ENCODE assay signal across 12 mouse cellular contexts in genomic region chr9:108072481-108072924, GRCm38 (mm10). TPM values are rescaled to one million over a fixed set of nuclear protein-coding genes. Genes with fewer than 3 reads are reported as not detected.
A peak's percentile ranks its signal among the peaks of the same experiment; 100 is the strongest.
DNase-seq lines count a peak whose midpoint lies in the region; ATAC-seq and TF ChIP-seq lines count a peak whose summit lies in the region.
"Had no signal": no experiment of that assay in that cellular context is flagged by ENCODE, and none has a peak within 500 bp of the region (broad histone marks: within the 10 kb centered on the region; RNA-seq: fewer than 3 reads in every experiment).

No protein-coding gene starts in this region.

- H3K36me3 ChIP-seq in heart, embryonic 15.5 days: peaks cover 26% of the 10 kb centered on the region; the same call in 1 of the 2 replicates
- peaks cover 32% of the 10 kb centered on the region for H3K36me3 ChIP-seq in midbrain, embryonic 10.5 days
- H3K36me3 ChIP-seq in midbrain, embryonic 11.5 days (ENCODE audit: control insufficient read depth, insufficient read depth, low read length): no peaks in the 10 kb centered on the region; the same call in 1 of the 2 replicates
- H3K36me3 ChIP-seq in stomach, embryonic 15.5 days: peaks cover 13% of the 10 kb centered on the region; the same call in 1 of the 2 replicates
- H3K36me3 ChIP-seq in thymus, adult 2 months (ENCODE audit: control insufficient read depth, insufficient read depth, low read length): peaks cover 6% of the 10 kb centered on the region; the same call in 1 of the 2 replicates

- peak; percentile 71 for ATAC-seq in heart, embryonic 15.5 days (replicated peaks; ENCODE audit: insufficient number of reproducible peaks, insufficient read depth, low FRiP score, low read depth)
- ATAC-seq in midbrain, embryonic 11.5 days (ENCODE audit: low FRiP score): no peak
- ATAC-seq in stomach, embryonic 15.5 days (ENCODE audit: insufficient read depth, low FRiP score, low read depth): no peak
- ATAC-seq: hindbrain, postnatal 0 days had no signal

- H3K27me3 ChIP-seq in heart, embryonic 15.5 days: no peaks in the 10 kb centered on the region
- H3K27me3 ChIP-seq in midbrain, embryonic 10.5 days (ENCODE audit: low read depth, poor library complexity, severe bottlenecking): no peaks in the 10 kb centered on the region
- no peaks in the 10 kb centered on the region for H3K27me3 ChIP-seq in midbrain, embryonic 11.5 days (ENCODE audit: control insufficient read depth, insufficient read depth, low read length)
- H3K27me3 ChIP-seq in stomach, embryonic 15.5 days (replicated peaks): no peaks in the 10 kb centered on the region
- no peaks in the 10 kb centered on the region for H3K27me3 ChIP-seq in thymus, adult 2 months (ENCODE audit: control insufficient read depth, insufficient read depth, low read length)

- TF ChIP-seq POLR2A in thymus, adult 2 months (IDR thresholded peaks at IDR 0.05; ENCODE audit: control insufficient read depth, extremely low read depth, insufficient read depth, low read length, poor library complexity): no peak

- H3K9ac ChIP-seq in heart, embryonic 15.5 days: no peak overlapping the region
- H3K9ac ChIP-seq in midbrain, embryonic 11.5 days (ENCODE audit: low read length): no peak overlapping the region
- no peak overlapping the region for H3K9ac ChIP-seq in stomach, embryonic 15.5 days

- TF ChIP-seq CTCF in thymus, adult 2 months (IDR thresholded peaks at IDR 0.05; ENCODE audit: borderline replicate concordance, control insufficient read depth, extremely low read depth, insufficient read depth, low read length, poor library complexity): no peak

- DNase-seq in cerebellum, adult 11-12 months: peak; percentile 77
- no peak for DNase-seq in cerebellum, postnatal 4 days (ENCODE audit: low spot score in 2 of 2)
- no peak for DNase-seq in heart, adult 8-10 months (ENCODE audit: low spot score)
- no peak for DNase-seq in midbrain, embryonic 10.5 days (ENCODE audit: low spot score)
- no peak for DNase-seq in midbrain, embryonic 11.5 days (ENCODE audit: low spot score, missing footprints)
- no peak for DNase-seq in thymus, adult 2 months
- DNase-seq: adrenal gland, postnatal 25 days had no signal

- peak overlapping the region; percentile 90 for H3K27ac ChIP-seq in heart, embryonic 15.5 days
- H3K27ac ChIP-seq in midbrain, embryonic 10.5 days (replicated peaks): peak overlapping the region; percentile 59
- H3K27ac ChIP-seq in midbrain, embryonic 11.5 days (ENCODE audit: low read depth, low read length): no peak overlapping the region
- H3K27ac ChIP-seq in stomach, embryonic 15.5 days: peak overlapping the region; percentile 49; the same call in 1 of the 2 replicates
- no peak overlapping the region for H3K27ac ChIP-seq in thymus, adult 2 months (ENCODE audit: control insufficient read depth, insufficient read depth, low read length)
- H3K27ac ChIP-seq: hindbrain, postnatal 0 days; kidney, postnatal 0 days had no signal

- no peak overlapping the region for H3K4me3 ChIP-seq in heart, embryonic 15.5 days
- no peak overlapping the region for H3K4me3 ChIP-seq in midbrain, embryonic 10.5 days
- no peak overlapping the region for H3K4me3 ChIP-seq in midbrain, embryonic 11.5 days (ENCODE audit: low read depth, low read length)
- no peak overlapping the region for H3K4me3 ChIP-seq in stomach, embryonic 15.5 days (replicated peaks)
- H3K4me3 ChIP-seq in thymus, adult 2 months (ENCODE audit: control insufficient read depth, insufficient read depth, low read length): no peak overlapping the region

- 37% methylated on average over 9 of the region's 9 CpGs for WGBS in heart, embryonic 15.5 days
- 61% methylated on average over 9 of the region's 9 CpGs for WGBS in midbrain, embryonic 10.5 days
- WGBS in midbrain, embryonic 11.5 days: 54% methylated on average over 9 of the region's 9 CpGs
- WGBS in stomach, embryonic 15.5 days: 55% methylated on average over 9 of the region's 9 CpGs
- 94% methylated on average over 9 of the region's 9 CpGs for WGBS in thymus, adult 2 months

- H3K4me2 ChIP-seq in heart, embryonic 15.5 days: no peak overlapping the region
- no peak overlapping the region for H3K4me2 ChIP-seq in midbrain, embryonic 11.5 days
- H3K4me2 ChIP-seq in stomach, embryonic 15.5 days: no peak overlapping the region

- H3K4me1 ChIP-seq in heart, embryonic 15.5 days (replicated peaks): peaks cover 29% of the 10 kb centered on the region
- H3K4me1 ChIP-seq in midbrain, embryonic 10.5 days: peaks cover 21% of the 10 kb centered on the region
- no peaks in the 10 kb centered on the region for H3K4me1 ChIP-seq in midbrain, embryonic 11.5 days (ENCODE audit: control insufficient read depth, insufficient read depth, low read length)
- H3K4me1 ChIP-seq in stomach, embryonic 15.5 days: no peaks in the 10 kb centered on the region; the same call in 1 of the 2 replicates
- no peaks in the 10 kb centered on the region for H3K4me1 ChIP-seq in thymus, adult 2 months (replicated peaks; ENCODE audit: control insufficient read depth, insufficient read depth, low read length)

- no peaks in the 10 kb centered on the region for H3K9me3 ChIP-seq in heart, embryonic 15.5 days (replicated peaks)
- no peaks in the 10 kb centered on the region for H3K9me3 ChIP-seq in midbrain, embryonic 10.5 days (replicated peaks)
- no peaks in the 10 kb centered on the region for H3K9me3 ChIP-seq in midbrain, embryonic 11.5 days (ENCODE audit: control insufficient read depth, low read length)
- no peaks in the 10 kb centered on the region for H3K9me3 ChIP-seq in stomach, embryonic 15.5 days

RNA-seq across cellular contexts. Expression of gene Mst1, which starts 7.7 kb away (rescaled TPM):
- polyA plus RNA-seq in heart, embryonic 15.5 days (2015; fragmentation: Nextera tagmentation; extraction: Ambion mirVana): 0.81 TPM in 1 of 2 replicates, not detected in the other
- total RNA-seq in heart, adult 8-10 months (2022): under 1 TPM in 1 of 4 experiments, not detected in 3; 0.14 TPM
- 0.78 and 0.87 TPM in 2 replicates for polyA plus RNA-seq in midbrain, embryonic 10.5 days (2016; fragmentation: Nextera tagmentation; extraction: Ambion mirVana)
- polyA plus RNA-seq in midbrain, embryonic 11.5 days (2014; fragmentation: Nextera tagmentation; extraction: Ambion mirVana): 0.47 and 0.78 TPM in 2 replicates
- 5.2 and 7.9 TPM in 2 replicates for polyA plus RNA-seq in stomach, embryonic 15.5 days (2015; fragmentation: Nextera tagmentation; extraction: Ambion mirVana)
- polyA plus RNA-seq in thymus, adult 2 months (2012; rRNA removed): 3.3 and 3.5 TPM in 2 replicates
- total RNA-seq: hindbrain, postnatal 0 days; layer of hippocampus, postnatal 10 days had no signal
- polyA plus RNA-seq: hindbrain, postnatal 0 days had no signal

RNA-seq across cellular contexts. Expression of gene Rnf123, which starts 10.6 kb away (rescaled TPM):
- polyA plus RNA-seq in heart, embryonic 15.5 days (2015; fragmentation: Nextera tagmentation; extraction: Ambion mirVana): 29.8 and 33.3 TPM in 2 replicates
- total RNA-seq in heart, adult 8-10 months (2022): 100 to 1,000 TPM; 103 to 132 (median 110) TPM
- 32.2 and 39.6 TPM in 2 replicates for polyA plus RNA-seq in midbrain, embryonic 10.5 days (2016; fragmentation: Nextera tagmentation; extraction: Ambion mirVana)
- polyA plus RNA-seq in midbrain, embryonic 11.5 days (2014; fragmentation: Nextera tagmentation; extraction: Ambion mirVana): 27.2 and 29.2 TPM in 2 replicates
- polyA plus RNA-seq in stomach, embryonic 15.5 days (2015; fragmentation: Nextera tagmentation; extraction: Ambion mirVana): 27.5 and 32.7 TPM in 2 replicates
- 221 and 246 TPM in 2 replicates for polyA plus RNA-seq in thymus, adult 2 months (2012; rRNA removed)

RNA-seq across cellular contexts. Expression of gene Amigo3, which starts 19.5 kb away (rescaled TPM):
- 1.5 and 2.3 TPM in 2 replicates for polyA plus RNA-seq in heart, embryonic 15.5 days (2015; fragmentation: Nextera tagmentation; extraction: Ambion mirVana)
- total RNA-seq in heart, adult 8-10 months (2022): 1 to 10 TPM; 1.3 to 3.1 (median 1.6) TPM
- polyA plus RNA-seq in midbrain, embryonic 10.5 days (2016; fragmentation: Nextera tagmentation; extraction: Ambion mirVana): 2.6 and 3.8 TPM in 2 replicates
- 1.5 and 2.0 TPM in 2 replicates for polyA plus RNA-seq in midbrain, embryonic 11.5 days (2014; fragmentation: Nextera tagmentation; extraction: Ambion mirVana)
- polyA plus RNA-seq in stomach, embryonic 15.5 days (2015; fragmentation: Nextera tagmentation; extraction: Ambion mirVana): 3.5 and 3.6 TPM in 2 replicates
- 4.5 and 4.8 TPM in 2 replicates for polyA plus RNA-seq in thymus, adult 2 months (2012; rRNA removed)

RNA-seq across cellular contexts. Expression of gene Apeh, which starts 21.9 kb away (rescaled TPM):
- 46.4 and 65.9 TPM in 2 replicates for polyA plus RNA-seq in heart, embryonic 15.5 days (2015; fragmentation: Nextera tagmentation; extraction: Ambion mirVana)
- total RNA-seq in heart, adult 8-10 months (2022): 10 to 100 TPM; 38.5 to 49.0 (median 44.9) TPM
- polyA plus RNA-seq in midbrain, embryonic 10.5 days (2016; fragmentation: Nextera tagmentation; extraction: Ambion mirVana): 71.2 and 80.2 TPM in 2 replicates
- 53.0 and 67.3 TPM in 2 replicates for polyA plus RNA-seq in midbrain, embryonic 11.5 days (2014; fragmentation: Nextera tagmentation; extraction: Ambion mirVana)
- 73.7 and 76.1 TPM in 2 replicates for polyA plus RNA-seq in stomach, embryonic 15.5 days (2015; fragmentation: Nextera tagmentation; extraction: Ambion mirVana)
- polyA plus RNA-seq in thymus, adult 2 months (2012; rRNA removed): 131 and 163 TPM in 2 replicates

RNA-seq across cellular contexts. Expression of gene Gmppb, which starts 23.5 kb away (rescaled TPM):
- 18.3 and 23.8 TPM in 2 replicates for polyA plus RNA-seq in heart, embryonic 15.5 days (2015; fragmentation: Nextera tagmentation; extraction: Ambion mirVana)
- total RNA-seq in heart, adult 8-10 months (2022): 1 to 10 TPM; 7.3 to 9.6 (median 9.0) TPM
- 26.0 and 26.2 TPM in 2 replicates for polyA plus RNA-seq in midbrain, embryonic 10.5 days (2016; fragmentation: Nextera tagmentation; extraction: Ambion mirVana)
- polyA plus RNA-seq in midbrain, embryonic 11.5 days (2014; fragmentation: Nextera tagmentation; extraction: Ambion mirVana): 18.3 and 19.2 TPM in 2 replicates
- polyA plus RNA-seq in stomach, embryonic 15.5 days (2015; fragmentation: Nextera tagmentation; extraction: Ambion mirVana): 45.2 and 48.4 TPM in 2 replicates
- 18.0 and 20.9 TPM in 2 replicates for polyA plus RNA-seq in thymus, adult 2 months (2012; rRNA removed)

Comparison
In these comparisons a context has a peak if more than half of its experiments do, and no peak if none do; other contexts are left out.
1. H3K27ac ChIP-seq: peak in heart, embryonic 15.5 days (single experiment), midbrain, embryonic 10.5 days (single experiment) and stomach, embryonic 15.5 days (single experiment); none in midbrain, embryonic 11.5 days (single experiment) and thymus, adult 2 months (single experiment).